Mouse (Mus musculus) testis, adult 2 months (tissue): ENCODE results near the gene Ptpn14.

Experiments
- CTCF ChIP-seq: fragments of 200-500 bp; IDR thresholded peaks from 2 replicates; pipeline ENCODE4 v1.5.1; 2012; ENCODE audit warnings: low read depth, mild to moderate bottlenecking, inconsistent platforms, low read length, moderate library complexity; ENCODE audit not compliant: control insufficient read depth, insufficient read depth, insufficient replicate concordance
- POLR2A ChIP-seq: fragments of 200-500 bp; IDR thresholded peaks from 2 replicates; pipeline ENCODE4 v1.6.1; 2012; ENCODE audit warnings: low read depth, mild to moderate bottlenecking, inconsistent platforms, low read length, moderate library complexity; ENCODE audit not compliant: control insufficient read depth

DNA sequence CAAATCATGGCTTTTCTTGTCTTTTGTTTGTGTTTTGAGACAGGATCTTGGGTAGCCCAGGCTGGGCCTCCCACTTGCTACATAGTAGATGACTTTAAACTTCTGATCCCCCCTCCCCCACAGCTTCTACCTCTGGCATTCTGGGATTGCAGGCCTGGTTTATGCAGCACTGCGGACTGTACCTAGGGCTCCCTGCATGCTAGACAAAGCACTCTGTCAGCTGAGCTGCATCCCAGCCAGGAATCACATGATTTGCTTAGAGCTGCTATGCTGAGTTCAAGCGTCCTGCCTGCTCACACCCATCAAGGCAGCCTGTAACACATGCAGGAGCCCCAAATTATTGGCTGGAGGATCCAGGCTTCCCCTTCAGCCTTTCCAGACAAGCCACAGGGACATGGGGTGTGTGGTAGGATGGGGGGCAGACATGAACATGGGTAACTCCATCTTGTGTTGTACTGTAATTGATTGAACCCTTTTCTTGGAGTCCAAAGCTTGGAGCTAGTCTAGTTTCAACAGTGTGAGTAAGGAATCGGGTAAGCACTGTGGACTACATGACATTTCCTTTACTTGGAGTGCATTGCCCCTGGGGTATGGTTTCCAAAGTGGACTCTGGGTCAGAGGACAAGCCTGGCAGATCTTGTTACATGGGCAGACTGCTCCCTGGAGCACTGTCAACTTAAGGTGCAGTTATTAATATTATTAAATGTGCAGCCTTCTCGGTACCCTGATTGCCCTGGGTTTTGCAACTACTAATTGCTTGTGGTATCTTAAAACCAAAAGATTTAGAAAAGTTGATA, 17.0 kb downstream of the Ptpn14 start:
- TF ChIP-seq CTCF (no peak), POLR2A (no peak)
